Mouse (Mus musculus): ENCODE measurements at regions not wholly inside any gene's neighbourhood (a gene's known extent, or its start where the extent isn't known, plus 50 kb on each side); places are given as distances from the start of the nearest gene placed in this dataset.

DNA sequence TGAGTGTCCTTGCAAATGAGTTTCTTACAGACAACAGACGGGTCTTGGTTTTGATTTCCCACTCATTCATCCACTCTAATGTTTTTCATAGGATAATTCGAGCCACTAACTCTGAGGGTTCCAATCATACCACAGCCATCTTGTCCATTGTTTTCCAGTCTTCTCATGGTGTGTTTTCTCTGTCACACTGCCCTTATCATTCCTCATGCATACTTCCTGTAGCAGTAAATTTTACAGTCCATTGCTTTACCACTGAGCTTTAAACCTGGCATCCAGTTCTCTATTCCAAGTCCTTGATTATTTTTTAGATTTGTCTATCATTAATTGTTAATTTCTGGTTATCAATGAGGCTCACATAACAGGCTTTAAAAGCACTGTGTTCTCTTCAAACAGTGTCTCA lies 290.0 kb upstream of the Nrsn1 start:
- TF ChIP-seq ZNF384 (IDR thresholded peaks at IDR 0.05; ENCODE audit: low read depth, low read length) (no peak), HCFC1 (IDR thresholded peaks at IDR 0.05; ENCODE audit: borderline replicate concordance, insufficient read depth, low read length) (no peak), CHD2 (IDR thresholded peaks at IDR 0.05; ENCODE audit: low read depth, low read length) (no peak), ZC3H11A (IDR thresholded peaks at IDR 0.05; ENCODE audit: borderline replicate concordance, low read depth, low read length) (no peak)
